Mouse (Mus musculus): Measurements from ENCODE around the gene Xylb.

GRCm38 (mm10) chr9:119321392-119322229 lies 35.6 kb upstream of the Xylb start:
- TF ChIP-seq CTCF (IDR thresholded peaks at IDR 0.05; ENCODE audit: extremely low read depth, insufficient read depth, low read length) (no peak), POLR2A (IDR thresholded peaks at IDR 0.05; ENCODE audit: extremely low read depth, insufficient read depth, low read length) (no peak)
